Mouse (Mus musculus) forebrain, embryonic 14.5 days (tissue): ENCODE measurements at regions not wholly inside any gene's neighbourhood (a gene's known extent, or its start where the extent isn't known, plus 50 kb on each side); places are given as distances from the start of the nearest gene placed in this dataset.

ENCODE experiments used
- ATAC-seq: fragments of 200-750 bp; cut with Nextera tagmentation; 2 replicates; pipeline ENCODE4 v1.8.0; 2017; ENCODE audit warnings: mild to moderate bottlenecking, moderate library complexity
- DNase-seq: peaks from one replicate; pipeline ENCODE4 v3.0.0-alpha.2; 2015; ENCODE audit warnings: low spot score
- H3K27ac ChIP-seq: fragments of 300-500 bp; sonication (generic); 2 replicates; pipeline ENCODE4 v1.5.1; 2014; ENCODE audit warnings: low read depth, mild to moderate bottlenecking, control low read depth, low read length, moderate library complexity
- H3K27me3 ChIP-seq: fragments of 300-500 bp; sonication (generic); replicated peaks from 2 replicates; pipeline ENCODE4 v1.6.1; 2014; ENCODE audit warnings: low read length, control low read depth, mixed read lengths; ENCODE audit not compliant: control insufficient read depth, insufficient read depth
- H3K36me3 ChIP-seq: fragments of 300-500 bp; sonication (generic); 2 replicates; pipeline ENCODE4 v1.6.1; 2014; ENCODE audit warnings: low read length, control low read depth; ENCODE audit not compliant: control insufficient read depth, insufficient read depth
- H3K4me1 ChIP-seq: fragments of 300-500 bp; sonication (generic); 2 replicates; pipeline ENCODE4 v1.6.1; 2014; ENCODE audit warnings: antibody characterized with exemption, low read length, control low read depth; ENCODE audit not compliant: control insufficient read depth, insufficient read depth
- H3K4me2 ChIP-seq: fragments of 300-500 bp; sonication (generic); 2 replicates; pipeline ENCODE4 v1.6.1; 2014; ENCODE audit warnings: mild to moderate bottlenecking, control low read depth, low read length
- H3K4me3 ChIP-seq: fragments of 300-500 bp; sonication (generic); 2 replicates; pipeline ENCODE4 v1.5.1; 2014; ENCODE audit warnings: low read depth, low read length, control low read depth
- H3K9ac ChIP-seq: fragments of 300-500 bp; sonication (generic); 2 replicates; pipeline ENCODE4 v1.6.1; 2014; ENCODE audit warnings: mild to moderate bottlenecking, low read length, control low read depth, moderate library complexity
- H3K9me3 ChIP-seq: fragments of 300-500 bp; sonication (generic); replicated peaks from 2 replicates; pipeline ENCODE4 v1.6.1; 2016; ENCODE audit warnings: low read length, control low read depth, mixed read lengths; ENCODE audit not compliant: control insufficient read depth
- WGBS: fragments of 180-500 bp; shearing (Covaris S2); extraction: QIAGEN DNeasy Blood & Tissue Kit; methylation state at CpG from one replicate; pipeline ENCODE4 v1.1.7; 2014; 5-methylcytosine and 5-hydroxymethylcytosine counted together

DNA sequence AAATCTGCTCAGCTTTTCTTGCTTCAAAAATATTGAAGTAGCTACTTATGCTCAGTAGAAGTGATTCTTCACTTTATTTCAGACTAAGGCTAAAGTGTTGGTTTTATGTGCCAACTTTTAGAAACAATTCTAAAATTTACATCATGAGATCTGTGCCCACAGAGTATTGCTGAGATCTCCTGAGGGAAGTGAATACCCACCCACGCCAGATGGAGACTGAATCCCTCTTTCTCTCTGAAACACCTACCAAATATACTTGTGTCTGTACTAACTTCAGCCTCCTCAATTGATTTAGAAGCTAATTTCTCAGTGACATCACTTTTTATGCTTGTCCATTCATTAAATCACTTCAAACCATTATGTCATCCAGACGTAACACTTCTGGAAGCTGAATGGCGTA lies 495.0 kb downstream of the Mettl4 start:
- Histone ChIP-seq H3K9ac (no peak overlapping the region), H3K4me1 (no peaks in the 10 kb centered on the region), H3K27me3 (no peaks in the 10 kb centered on the region), H3K4me2 (no peak overlapping the region), H3K36me3 (no peaks in the 10 kb centered on the region), H3K27ac (no peak overlapping the region), H3K9me3 (no peaks in the 10 kb centered on the region), H3K4me3 (no peak overlapping the region)
- DNase-seq (no peak), ATAC-seq (no peak)
- 83% methylated on average over 3 of the region's 3 CpGs for WGBS

DNA sequence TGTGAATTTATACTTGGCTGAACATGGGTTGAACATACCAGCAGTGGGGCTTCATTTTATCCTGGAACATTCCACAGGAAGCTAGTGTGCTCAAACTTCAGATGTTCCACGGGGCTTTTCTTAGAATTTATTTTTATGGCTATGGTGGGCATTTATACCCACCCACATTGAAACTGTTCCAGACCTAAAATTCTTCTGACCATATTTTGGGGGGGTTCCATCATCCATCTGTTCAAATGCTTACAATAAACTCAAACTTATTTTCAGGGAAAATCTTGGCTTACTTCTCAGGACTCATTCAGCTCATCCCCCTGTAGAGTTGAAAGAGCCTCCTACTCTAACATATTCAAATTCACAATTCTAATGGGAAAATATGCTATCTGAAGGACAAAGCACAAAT lies 506.0 kb downstream of the Mettl4 start:
- H3K36me3 ChIP-seq = no peaks in the 10 kb centered on the region
- H3K9ac ChIP-seq = no peak overlapping the region
- no peaks in the 10 kb centered on the region for H3K27me3 ChIP-seq
- no peak for DNase-seq
- ATAC-seq = no peak
- H3K4me3 ChIP-seq = no peak overlapping the region
- no peak overlapping the region for H3K27ac ChIP-seq
- H3K4me2 ChIP-seq = no peak overlapping the region
- H3K9me3 ChIP-seq = no peaks in the 10 kb centered on the region
- 74% methylated on average over 1 of the region's 1 CpGs for WGBS
- H3K4me1 ChIP-seq = no peaks in the 10 kb centered on the region

DNA sequence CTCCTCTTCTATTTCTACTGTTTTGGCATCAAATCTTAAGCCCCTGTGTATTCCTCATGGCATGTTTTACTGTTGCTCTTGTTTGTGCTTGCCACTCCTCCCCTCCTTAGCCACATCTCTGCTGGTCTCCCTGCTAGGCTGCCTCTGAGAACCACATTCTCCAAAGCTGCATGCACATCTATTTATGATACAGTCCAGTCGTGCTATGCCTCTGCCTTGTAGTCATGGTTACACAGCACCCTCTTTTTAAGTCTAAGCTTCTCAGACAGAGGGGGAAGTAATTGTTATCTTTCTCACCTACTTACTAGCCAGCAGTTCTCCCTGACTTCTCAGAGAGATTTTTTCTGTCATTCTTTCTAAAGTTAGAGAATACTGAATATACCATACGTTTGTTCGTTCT lies 523.7 kb downstream of the Mettl4 start:
- no peak overlapping the region for H3K27ac ChIP-seq
- WGBS = 79% methylated on average over 3 of the region's 3 CpGs
- DNase-seq = no peak
- no peak overlapping the region for H3K9ac ChIP-seq
- no peak overlapping the region for H3K4me3 ChIP-seq
- no peaks in the 10 kb centered on the region for H3K4me1 ChIP-seq
- H3K4me2 ChIP-seq = no peak overlapping the region
- no peaks in the 10 kb centered on the region for H3K36me3 ChIP-seq
- no peaks in the 10 kb centered on the region for H3K9me3 ChIP-seq
- no peak for ATAC-seq
- no peaks in the 10 kb centered on the region for H3K27me3 ChIP-seq
